ENCODE assay signal across 9 mouse cellular contexts in the genomic region with DNA sequence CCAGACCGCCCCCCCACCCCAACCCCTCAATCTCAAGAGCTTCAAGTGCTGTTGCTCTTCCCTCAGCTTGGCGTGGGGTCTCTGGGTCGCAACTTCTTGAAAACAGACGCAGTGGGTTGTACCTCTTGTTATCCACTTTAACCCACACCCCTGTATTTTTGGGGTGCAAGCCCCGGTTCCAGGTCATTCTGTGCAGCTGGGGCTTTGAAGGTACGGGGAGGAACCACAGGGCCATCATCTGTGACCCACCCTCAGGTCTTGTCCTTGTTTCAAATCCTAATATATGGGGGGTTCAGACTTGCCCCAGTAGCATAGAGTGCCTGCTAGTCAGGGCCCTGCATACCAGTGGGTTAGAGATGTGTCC. TPM values are rescaled to one million over a fixed set of nuclear protein-coding genes. Genes with fewer than 3 reads are reported as not detected.
DNase-seq lines count a peak whose midpoint lies in the region; ATAC-seq and TF ChIP-seq lines count a peak whose summit lies in the region.
"Had no signal": no experiment of that assay in that cellular context is flagged by ENCODE, and none has a peak within 500 bp of the region (broad histone marks: within the 10 kb centered on the region; RNA-seq: fewer than 3 reads in every experiment).

No protein-coding gene starts in this region.

- no peak for ATAC-seq in lung, embryonic 16.5 days (ENCODE audit: low read depth)
- no peak for ATAC-seq in liver, embryonic 13.5 days (ENCODE audit: low read depth)
- ATAC-seq in stomach, postnatal 0 days (ENCODE audit: low FRiP score, low TSS enrichment): no peak

- WGBS in cerebellum, adult 2 months: 11% methylated on average over 6 of the region's 6 CpGs
- 16% methylated on average over 5 of the region's 6 CpGs for WGBS in lung, embryonic 16.5 days
- 21% methylated on average over 6 of the region's 6 CpGs for WGBS in liver, embryonic 13.5 days (ENCODE audit: insufficient replicate concordance)
- WGBS in stomach, postnatal 0 days: 15% methylated on average over 6 of the region's 6 CpGs

- no peaks in the 10 kb centered on the region for H3K36me3 ChIP-seq in lung, embryonic 16.5 days (ENCODE audit: control insufficient read depth, insufficient read depth, low read length)
- H3K36me3 ChIP-seq in liver, embryonic 13.5 days: no peaks in the 10 kb centered on the region
- H3K36me3 ChIP-seq in stomach, postnatal 0 days (ENCODE audit: control insufficient read depth, insufficient read depth, low read length): no peaks in the 10 kb centered on the region

- H3K9me3 ChIP-seq in lung, embryonic 16.5 days (ENCODE audit: control insufficient read depth, low read length): no peaks in the 10 kb centered on the region
- H3K9me3 ChIP-seq in liver, embryonic 13.5 days (replicated peaks): no peaks in the 10 kb centered on the region
- H3K9me3 ChIP-seq in stomach, postnatal 0 days (ENCODE audit: control insufficient read depth, low read length): no peaks in the 10 kb centered on the region

- no peak for TF ChIP-seq POLR2A in cerebellum, adult 2 months (IDR thresholded peaks at IDR 0.05; ENCODE audit: borderline replicate concordance, insufficient read depth, low read length)

- H3K4me3 ChIP-seq in cerebellum, adult 2 months (replicated peaks; ENCODE audit: insufficient read depth, low read depth, low read length): peak overlapping the region; percentile 51
- H3K4me3 ChIP-seq in lung, embryonic 16.5 days (ENCODE audit: low read length): peak overlapping the region; percentile 40
- H3K4me3 ChIP-seq in liver, embryonic 13.5 days (replicated peaks): peak overlapping the region; percentile 14
- peak overlapping the region; percentile 28 for H3K4me3 ChIP-seq in stomach, postnatal 0 days (ENCODE audit: low read depth, low read length)

- H3K4me2 ChIP-seq in lung, embryonic 16.5 days (ENCODE audit: low read depth, low read length): peak overlapping the region; percentile 59
- peak overlapping the region; percentile 45 for H3K4me2 ChIP-seq in liver, embryonic 13.5 days
- peak overlapping the region; percentile 47 for H3K4me2 ChIP-seq in stomach, postnatal 0 days (replicated peaks; ENCODE audit: low read depth)

- no peak for DNase-seq in cerebellum, adult 2 months
- DNase-seq in cerebellum, postnatal 36 days: no peak
- DNase-seq in lung, adult 18-20 months: no peak
- DNase-seq in liver, embryonic 13.5 days: no peak
- no peak for DNase-seq in stomach, postnatal 0 days (ENCODE audit: low spot score)
- DNase-seq in urinary bladder, adult 2 months (ENCODE audit: low spot score): no peak
- DNase-seq in kidney, adult 8-10 months: no peak
- DNase-seq: layer of hippocampus, postnatal 36 days had no signal

- H3K4me1 ChIP-seq in cerebellum, adult 2 months (ENCODE audit: control insufficient read depth, insufficient read depth, low read length): peaks cover 14% of the 10 kb centered on the region; the same call in 1 of the 2 replicates
- H3K4me1 ChIP-seq in lung, embryonic 16.5 days (replicated peaks; ENCODE audit: control insufficient read depth, insufficient read depth, low read length): peaks cover 55% of the 10 kb centered on the region
- peaks cover 70% of the 10 kb centered on the region for H3K4me1 ChIP-seq in liver, embryonic 13.5 days (replicated peaks)
- 0 out of 2 replicates have a peak, but pooled peaks cover 4% of the 10 kb centered on the region for H3K4me1 ChIP-seq in stomach, postnatal 0 days (replicated peaks; ENCODE audit: control insufficient read depth, insufficient read depth)

- peak overlapping the region; percentile 52; the same call in 1 of the 2 replicates for H3K9ac ChIP-seq in lung, embryonic 16.5 days (ENCODE audit: low read length)
- no peak overlapping the region for H3K9ac ChIP-seq in liver, embryonic 13.5 days
- H3K9ac ChIP-seq in stomach, postnatal 0 days (ENCODE audit: low read length): no peak overlapping the region; the same call in 1 of the 2 replicates

- TF ChIP-seq EP300 in stomach, postnatal 0 days (optimal IDR thresholded peaks at IDR 0.05): no peak

- H3K27me3 ChIP-seq in cerebellum, adult 2 months (ENCODE audit: control insufficient read depth, insufficient read depth, low read length): no peaks in the 10 kb centered on the region
- H3K27me3 ChIP-seq in lung, embryonic 16.5 days (ENCODE audit: control insufficient read depth, insufficient read depth, low read depth, low read length): 0 out of 2 replicates have a peak, but pooled peaks cover 2% of the 10 kb centered on the region
- peaks cover 59% of the 10 kb centered on the region for H3K27me3 ChIP-seq in liver, embryonic 13.5 days
- H3K27me3 ChIP-seq in stomach, postnatal 0 days (ENCODE audit: control insufficient read depth, insufficient read depth, low read length): no peaks in the 10 kb centered on the region

- H3K27ac ChIP-seq in cerebellum, adult 2 months (ENCODE audit: insufficient read depth, low read length): peak overlapping the region; percentile 25; the same call in 1 of the 2 replicates
- no peak overlapping the region for H3K27ac ChIP-seq in lung, embryonic 16.5 days (ENCODE audit: low read length)
- no peak overlapping the region for H3K27ac ChIP-seq in liver, embryonic 13.5 days
- H3K27ac ChIP-seq in stomach, postnatal 0 days (replicated peaks): peak overlapping the region; percentile 8; the same call in 1 of the 2 replicates

- TF ChIP-seq CTCF in cerebellum, adult 2 months (IDR thresholded peaks at IDR 0.05; ENCODE audit: borderline replicate concordance, insufficient read depth, low read depth, low read length): no peak
- no peak for TF ChIP-seq CTCF in stomach, postnatal 0 days (IDR thresholded peaks at IDR 0.05; ENCODE audit: low read depth)

RNA-seq across cellular contexts. Expression of a gene that starts 7.4 kb away (rescaled TPM):
- polyA plus RNA-seq in cerebellum, adult 2 months (2012; rRNA removed): 352 and 374 TPM in 2 replicates
- polyA plus RNA-seq in lung, embryonic 16.5 days (2015; fragmentation: Nextera tagmentation; extraction: Ambion mirVana): 5.5 and 7.9 TPM in 2 replicates
- polyA plus RNA-seq in liver, embryonic 13.5 days (2015; fragmentation: Nextera tagmentation; extraction: Ambion mirVana): 1.1 and 1.2 TPM in 2 replicates
- polyA plus RNA-seq in stomach, postnatal 0 days (2015; fragmentation: Nextera tagmentation; extraction: Ambion mirVana): 2.6 and 3.9 TPM in 2 replicates
- polyA plus RNA-seq in urinary bladder, adult 2 months (2012; rRNA removed): 28.0 and 31.9 TPM in 2 replicates

RNA-seq across cellular contexts. Expression of a gene that starts 8.9 kb away (rescaled TPM):
- 104 and 112 TPM in 2 replicates for polyA plus RNA-seq in cerebellum, adult 2 months (2012; rRNA removed)
- 90.0 and 92.0 TPM in 2 replicates for polyA plus RNA-seq in lung, embryonic 16.5 days (2015; fragmentation: Nextera tagmentation; extraction: Ambion mirVana)
- polyA plus RNA-seq in liver, embryonic 13.5 days (2015; fragmentation: Nextera tagmentation; extraction: Ambion mirVana): 83.7 and 87.2 TPM in 2 replicates
- 136 and 143 TPM in 2 replicates for polyA plus RNA-seq in stomach, postnatal 0 days (2015; fragmentation: Nextera tagmentation; extraction: Ambion mirVana)
- 95.7 and 100 TPM in 2 replicates for polyA plus RNA-seq in urinary bladder, adult 2 months (2012; rRNA removed)

RNA-seq across cellular contexts. Expression of a gene that starts 23.7 kb away (rescaled TPM):
- 27.2 and 28.9 TPM in 2 replicates for polyA plus RNA-seq in cerebellum, adult 2 months (2012; rRNA removed)
- 30.1 and 30.7 TPM in 2 replicates for polyA plus RNA-seq in lung, embryonic 16.5 days (2015; fragmentation: Nextera tagmentation; extraction: Ambion mirVana)
- polyA plus RNA-seq in liver, embryonic 13.5 days (2015; fragmentation: Nextera tagmentation; extraction: Ambion mirVana): 6.4 and 7.4 TPM in 2 replicates
- 9.8 and 11.1 TPM in 2 replicates for polyA plus RNA-seq in stomach, postnatal 0 days (2015; fragmentation: Nextera tagmentation; extraction: Ambion mirVana)
- 11.9 and 16.7 TPM in 2 replicates for polyA plus RNA-seq in urinary bladder, adult 2 months (2012; rRNA removed)

RNA-seq across cellular contexts. Expression of a gene that starts 28.6 kb away (rescaled TPM):
- polyA plus RNA-seq in cerebellum, adult 2 months (2012; rRNA removed): 41.8 and 44.4 TPM in 2 replicates
- 58.1 and 59.5 TPM in 2 replicates for polyA plus RNA-seq in lung, embryonic 16.5 days (2015; fragmentation: Nextera tagmentation; extraction: Ambion mirVana)
- 29.8 and 32.7 TPM in 2 replicates for polyA plus RNA-seq in liver, embryonic 13.5 days (2015; fragmentation: Nextera tagmentation; extraction: Ambion mirVana)
- 34.4 and 38.5 TPM in 2 replicates for polyA plus RNA-seq in stomach, postnatal 0 days (2015; fragmentation: Nextera tagmentation; extraction: Ambion mirVana)
- polyA plus RNA-seq in urinary bladder, adult 2 months (2012; rRNA removed): 35.8 and 36.4 TPM in 2 replicates

RNA-seq across cellular contexts. Expression of a gene that starts 29.8 kb away (rescaled TPM):
- polyA plus RNA-seq in cerebellum, adult 2 months (2012; rRNA removed): 13.8 and 17.1 TPM in 2 replicates
- polyA plus RNA-seq in lung, embryonic 16.5 days (2015; fragmentation: Nextera tagmentation; extraction: Ambion mirVana): 0.18 TPM in 1 of 2 replicates, not detected in the other
- polyA plus RNA-seq in liver, embryonic 13.5 days (2015; fragmentation: Nextera tagmentation; extraction: Ambion mirVana): 1.4 and 1.8 TPM in 2 replicates
- polyA plus RNA-seq in stomach, postnatal 0 days (2015; fragmentation: Nextera tagmentation; extraction: Ambion mirVana): 0.70 and 0.83 TPM in 2 replicates
- polyA plus RNA-seq in urinary bladder, adult 2 months (2012; rRNA removed): 0.07 TPM in 1 of 2 replicates, not detected in the other

Comparison
In these comparisons a context has a peak if more than half of its experiments do, and no peak if none do; other contexts are left out.
1. H3K27ac ChIP-seq: peak in cerebellum, adult 2 months (single experiment) and stomach, postnatal 0 days (single experiment); none in lung, embryonic 16.5 days (single experiment) and liver, embryonic 13.5 days (single experiment).
2. RNA of a gene that starts 7.4 kb away (polyA plus RNA-seq): 352 to 374 TPM in cerebellum, adult 2 months; 28.0 to 31.9 TPM in urinary bladder, adult 2 months, 5.5 to 7.9 TPM in lung, embryonic 16.5 days, 2.6 to 3.9 TPM in stomach, postnatal 0 days and 1.1 to 1.2 TPM in liver, embryonic 13.5 days; every median in the first group is over 10 times any median in the second.
3. Peak in every context shown above with its lines, with median percentiles within 50 percentile points of each other: H3K4me3 ChIP-seq and H3K4me2 ChIP-seq.